Mouse (Mus musculus) brain, embryonic 14.5 days (tissue): ENCODE measurements around the gene Tprg. TPM values are rescaled to one million over a fixed set of nuclear protein-coding genes. Genes with fewer than 3 reads are reported as not detected.

ENCODE experiments used
- DNase-seq: peaks from one replicate; pipeline ENCODE4 v3.0.0-alpha.2; 2011; ENCODE audit warnings: low read depth
- CTCF ChIP-seq: fragments of 200-500 bp; IDR thresholded peaks from 2 replicates; pipeline ENCODE4 v1.5.1; 2012; ENCODE audit warnings: inconsistent platforms, mild to moderate bottlenecking, moderate library complexity, borderline replicate concordance; ENCODE audit not compliant: insufficient read depth, insufficient read length; ENCODE audit errors: extremely low read depth
- POLR2A ChIP-seq: fragments of 200-500 bp; IDR thresholded peaks from 2 replicates; pipeline ENCODE4 v1.6.1; 2012; ENCODE audit warnings: mild to moderate bottlenecking, inconsistent platforms, borderline replicate concordance; ENCODE audit not compliant: poor library complexity, insufficient read depth, insufficient read length, severe bottlenecking; ENCODE audit errors: extremely low read depth
- polyA plus RNA-seq: library from polyadenylated mRNA; depleted of rRNA; stranded (reverse); fragments of >200 nt; gene quantifications from 2 replicates; pipeline ENCODE4 v1.2.3, GENCODE M21; 2012

Gene Tprg
- polyA plus RNA-seq, 1 experiment: not detected

DNA sequence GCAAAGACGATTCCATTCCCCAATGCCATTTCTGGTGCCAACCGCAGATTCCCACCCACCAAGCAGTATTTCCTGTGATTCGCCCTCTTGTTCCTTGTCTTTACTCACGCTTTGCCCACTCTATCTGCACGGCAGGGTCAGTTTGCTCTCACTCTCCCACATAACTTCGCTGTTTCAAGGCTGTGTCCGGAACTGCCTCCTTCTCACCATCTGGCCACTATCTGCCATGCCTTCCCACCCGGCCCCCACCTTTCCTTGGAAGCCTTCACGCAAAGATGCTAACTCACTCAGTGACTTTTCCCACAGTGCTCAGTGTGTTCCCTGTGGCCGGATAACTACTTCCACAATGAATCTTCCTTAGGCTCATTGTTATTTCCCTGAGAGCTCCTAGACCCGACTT lies 21.4 kb upstream of the Tprg start:
- TF ChIP-seq CTCF (no peak), POLR2A (no peak)
- DNase-seq: no peak

DNA sequence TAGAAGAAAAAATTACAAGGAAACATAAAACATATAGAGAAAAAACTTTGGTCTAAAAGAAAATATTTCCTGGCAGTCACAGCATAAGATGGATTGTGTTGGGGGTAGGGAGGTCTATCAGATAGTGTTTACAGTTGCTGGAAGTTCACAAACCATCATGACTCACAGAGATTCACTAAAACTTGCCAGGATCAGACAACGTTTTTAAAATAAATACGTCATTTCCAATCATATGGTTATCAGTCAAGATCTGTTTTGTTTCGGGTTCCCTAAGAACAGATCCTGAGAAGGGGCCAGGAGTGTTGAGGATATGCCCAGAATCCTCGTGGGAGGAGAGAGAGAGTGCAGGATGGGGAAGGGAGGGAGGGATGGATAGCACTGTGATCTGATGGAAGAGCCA lies 18.3 kb upstream of the Tprg start:
- DNase-seq: no peak
- TF ChIP-seq CTCF: no peak
- TF ChIP-seq POLR2A: no peak

GRCm38 (mm10) chr16:25282563-25282962 lies 4.1 kb upstream of the Tprg start:
- DNase-seq: no peak
- no peak for TF ChIP-seq POLR2A
- TF ChIP-seq CTCF: no peak

DNA sequence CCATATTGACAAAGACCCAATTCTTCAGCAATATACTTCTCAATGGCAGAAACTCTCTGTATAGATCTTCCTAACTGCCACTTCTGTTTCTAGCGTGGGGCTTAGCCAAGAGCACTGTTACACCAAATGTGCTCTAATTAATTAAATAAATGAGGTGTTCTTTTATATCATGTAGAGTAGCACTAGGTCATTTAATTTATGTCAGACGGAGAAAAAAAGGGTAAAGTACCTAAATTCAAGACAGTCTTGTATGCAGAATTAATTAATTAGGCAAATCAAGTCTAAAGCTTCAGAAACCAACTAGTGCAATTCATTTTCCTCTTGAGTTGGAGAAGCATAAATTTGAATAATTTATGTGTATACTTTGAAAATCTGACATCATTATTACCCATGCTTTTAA lies 7.1 kb downstream of the Tprg start:
- TF ChIP-seq POLR2A: no peak
- no peak for TF ChIP-seq CTCF
- peak; percentile 73 for DNase-seq

DNA sequence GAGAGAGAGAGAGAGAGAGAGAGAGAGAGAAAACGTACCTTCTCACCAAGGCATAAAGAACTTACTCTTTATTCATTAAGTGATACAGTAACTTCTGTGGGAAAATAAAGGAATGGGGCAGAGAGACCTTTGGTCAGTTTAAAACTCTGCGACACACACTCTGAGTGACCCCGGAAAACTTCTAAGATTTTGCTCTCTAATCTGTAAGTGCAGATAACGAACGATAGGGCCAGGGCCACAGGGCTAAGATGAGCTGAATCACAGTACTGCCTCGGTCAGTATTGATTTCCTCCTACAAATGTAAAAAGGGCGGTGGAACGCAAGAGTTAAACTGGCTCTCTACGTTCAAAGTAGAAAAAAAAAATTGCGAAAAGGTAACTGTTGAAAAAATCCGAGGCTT lies 8.9 kb downstream of the Tprg start:
- no peak for TF ChIP-seq CTCF
- DNase-seq: no peak

- DNase-seq: no peak
- TF ChIP-seq POLR2A (no peak), CTCF (no peak)
Measured at GRCm38 (mm10) chr16:25296746-25297145, 10.1 kb downstream of the Tprg start.

DNA sequence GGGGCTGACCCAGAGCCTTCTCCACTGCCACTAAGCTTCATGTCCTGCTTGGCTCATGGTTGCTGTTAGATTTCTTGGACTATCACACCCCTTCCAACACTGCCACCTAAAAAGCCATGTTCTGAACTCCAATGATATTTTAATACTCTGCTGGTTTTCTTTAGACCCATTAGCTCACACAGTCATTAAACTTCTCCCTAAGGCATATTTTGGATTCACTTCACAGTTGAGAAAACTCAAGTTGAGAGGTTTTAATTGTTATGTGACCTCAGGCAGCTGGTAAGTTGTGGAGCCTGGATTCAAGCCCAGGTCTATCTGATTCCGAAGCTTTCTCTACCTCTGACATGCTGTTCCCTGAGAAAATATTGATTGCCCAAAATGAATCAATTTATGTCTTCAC lies 11.6 kb downstream of the Tprg start:
- peak; percentile 75 for DNase-seq
- TF ChIP-seq POLR2A (no peak), CTCF (no peak)

DNA sequence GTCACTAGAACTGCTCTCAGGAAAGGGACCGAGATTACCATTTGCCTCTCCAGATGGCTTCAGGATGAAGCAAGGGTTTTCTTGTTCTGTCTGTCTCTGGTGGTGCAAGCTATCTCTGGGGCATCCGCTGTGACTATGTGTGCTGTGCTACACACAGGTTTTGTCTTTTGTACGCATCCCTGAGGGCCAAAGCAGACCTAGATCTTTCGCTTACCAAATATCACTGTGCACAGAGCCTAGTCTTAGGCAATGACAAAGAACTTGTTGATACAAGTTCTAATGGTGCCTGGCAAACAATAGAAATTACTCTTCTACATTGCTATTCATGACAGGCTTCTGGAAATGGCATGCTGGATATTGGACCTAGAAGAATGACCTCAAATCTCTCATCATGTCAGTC lies 16.0 kb downstream of the Tprg start:
- TF ChIP-seq CTCF (no peak), POLR2A (no peak)
- no peak for DNase-seq

GRCm38 (mm10) chr16:25314006-25314405 lies 27.4 kb downstream of the Tprg start:
- TF ChIP-seq CTCF (no peak), POLR2A (no peak)
- peak; percentile 69 for DNase-seq

GRCm38 (mm10) chr16:25315090-25315489 lies 28.5 kb downstream of the Tprg start:
- no peak for DNase-seq
- TF ChIP-seq CTCF: no peak

DNA sequence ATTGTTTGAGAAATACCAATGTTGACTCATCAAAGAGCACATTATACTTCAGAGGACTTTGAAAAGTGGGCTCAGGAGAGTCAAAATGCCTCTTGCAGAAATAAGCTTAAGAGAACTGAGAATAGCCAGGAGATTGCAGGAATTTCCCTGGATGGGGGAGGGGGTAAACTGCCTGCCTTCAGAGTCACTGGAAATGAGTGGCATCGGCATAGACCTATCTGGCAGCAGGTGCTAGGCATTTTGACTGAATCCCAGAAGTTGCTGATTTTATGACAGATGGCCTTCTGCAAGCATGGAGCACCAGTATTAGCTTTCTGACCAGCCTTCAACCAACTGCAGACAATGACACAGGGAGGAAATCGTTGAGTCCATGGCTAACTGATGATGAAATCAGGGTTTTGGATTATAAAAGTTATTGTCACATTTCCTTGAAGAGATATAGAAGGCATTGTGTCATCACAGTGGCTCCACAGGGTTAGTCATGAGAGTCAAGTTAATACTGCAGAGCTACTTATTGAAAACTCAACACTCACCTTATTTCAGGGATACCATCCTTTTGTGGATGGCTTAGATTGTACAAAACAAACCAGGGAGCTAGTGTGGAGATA lies 39.1 kb downstream of the Tprg start:
- TF ChIP-seq POLR2A (no peak), CTCF (no peak)
- no peak for DNase-seq

DNA sequence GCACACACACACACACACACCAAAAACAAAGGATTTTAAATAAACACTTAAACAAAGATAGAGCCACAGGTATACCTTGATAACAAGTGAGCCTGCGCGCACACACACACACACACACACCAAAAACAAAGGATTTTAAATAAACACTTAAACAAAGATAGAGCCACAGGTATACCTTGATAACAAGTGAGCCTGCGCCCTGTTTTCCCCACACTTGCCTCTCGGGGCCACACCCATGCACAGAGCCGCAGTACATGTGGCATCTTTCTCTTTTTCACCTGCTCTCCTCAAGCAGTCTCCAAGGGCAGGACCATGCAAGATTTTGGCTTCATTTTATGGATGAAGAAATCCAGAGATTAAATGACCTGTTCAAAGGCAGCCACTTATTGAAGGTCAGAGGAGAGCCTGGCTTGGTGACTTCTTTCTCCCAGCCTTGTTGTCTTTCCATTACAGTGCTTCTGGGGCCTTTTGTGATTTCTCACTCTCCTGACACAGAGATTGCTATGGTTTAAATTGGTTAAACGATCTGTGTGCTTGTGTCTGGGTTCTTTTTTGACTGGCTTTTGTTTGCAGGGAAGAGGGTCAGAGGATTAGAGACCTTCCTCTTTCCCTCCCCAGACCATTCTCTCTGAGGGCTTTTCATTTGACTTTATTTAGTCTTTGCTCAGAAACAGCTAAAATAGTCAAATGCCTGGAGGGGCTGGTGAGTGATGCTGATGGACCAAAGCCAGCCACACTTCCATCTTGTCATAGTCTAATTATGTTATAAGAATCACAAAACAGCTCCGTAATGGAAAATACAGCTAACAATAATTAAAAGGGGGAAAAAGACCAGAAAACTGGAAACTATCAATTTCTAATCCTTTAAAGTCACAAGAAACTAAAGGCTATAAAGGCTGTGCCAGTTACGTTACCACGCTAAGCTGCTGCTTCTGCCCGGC lies 46.9 kb downstream of the Tprg start:
- DNase-seq: peak; percentile 34
- no peak for TF ChIP-seq CTCF
- no peak for TF ChIP-seq POLR2A

DNA sequence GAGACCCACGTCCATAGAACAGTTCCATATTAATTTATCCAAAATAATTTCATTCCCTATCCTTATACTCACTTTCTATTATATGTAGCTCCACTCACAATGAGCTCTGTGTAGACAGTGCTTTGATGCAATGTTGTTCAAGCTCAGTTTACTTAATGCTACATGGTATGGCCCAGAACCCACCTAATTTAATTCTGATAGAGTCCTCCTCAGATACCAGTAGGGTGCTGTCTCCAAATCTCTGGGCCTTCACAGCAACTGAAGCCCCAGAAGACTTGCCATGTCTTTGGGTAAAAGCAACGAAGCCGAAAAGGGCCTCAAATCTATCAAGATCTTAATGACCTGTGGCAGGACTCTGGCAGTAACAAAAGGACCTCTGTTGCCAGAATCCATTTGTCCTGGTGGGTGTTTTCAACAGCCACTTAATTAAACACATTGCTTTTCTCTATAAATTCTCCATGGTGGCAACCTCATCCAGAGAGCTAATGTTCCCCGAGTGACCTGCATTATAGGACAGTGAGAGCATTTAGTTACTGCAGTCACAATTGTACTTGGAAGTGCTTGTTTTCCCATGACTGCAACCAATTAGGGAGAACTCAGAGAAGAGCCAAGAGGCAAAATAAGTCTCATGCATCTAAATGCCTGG lies 48.6 kb downstream of the Tprg start:
- peak; percentile 37 for DNase-seq
- TF ChIP-seq POLR2A (no peak), CTCF (no peak)
